Mouse (Mus musculus) G1E (cell line): ENCODE measurements around the gene Gng3. TPM values are rescaled to one million over a fixed set of nuclear protein-coding genes. Genes with fewer than 3 reads are reported as not detected.

Source experiments
- ATAC-seq: 2 replicates; pipeline ENCODE4 v1.8.0; 2016; ENCODE audit warnings: mild to moderate bottlenecking; ENCODE audit not compliant: insufficient number of reproducible peaks, poor library complexity, low FRiP score, severe bottlenecking; ENCODE audit errors: extremely low read depth
- DNase-seq: peaks from one replicate; pipeline ENCODE4 v3.0.0; 2012; ENCODE audit warnings: low spot score
- H3K27me3 ChIP-seq: 2 replicates; pipeline ENCODE4 v1.6.1; 2012; ENCODE audit warnings: mild to moderate bottlenecking, low read length, inconsistent platforms; ENCODE audit not compliant: insufficient read depth
- H3K36me3 ChIP-seq: replicated peaks from 2 replicates; pipeline ENCODE3; 2012; ENCODE audit warnings: mild to moderate bottlenecking, inconsistent platforms
- H3K4me1 ChIP-seq: 2 replicates; pipeline ENCODE4 v1.6.1; 2012; ENCODE audit warnings: low read depth, low read length, inconsistent platforms, mixed read lengths; ENCODE audit not compliant: insufficient read depth
- H3K4me3 ChIP-seq: 2 replicates; pipeline ENCODE4 v1.5.1; 2012; ENCODE audit warnings: low read depth, mild to moderate bottlenecking, inconsistent platforms, low read length, moderate library complexity, mixed read lengths
- H3K9me3 ChIP-seq: replicated peaks from 2 replicates; pipeline ENCODE4 v1.6.1; 2012; ENCODE audit warnings: inconsistent platforms
- CTCF ChIP-seq: IDR thresholded peaks from 2 replicates; pipeline ENCODE4 v1.5.1; 2012; ENCODE audit warnings: low read depth, low read length, inconsistent platforms, mixed read lengths
- GATA1 ChIP-seq: IDR thresholded peaks from 2 replicates; pipeline ENCODE4 v1.6.1; 2012; ENCODE audit warnings: borderline replicate concordance, low read length, inconsistent platforms, mixed read lengths
- GATA2 ChIP-seq: IDR thresholded peaks from 2 replicates; pipeline ENCODE4 v1.6.1; 2012; ENCODE audit warnings: low read depth, low read length, inconsistent platforms, borderline replicate concordance
- POLR2AphosphoS5 ChIP-seq: IDR thresholded peaks from 2 replicates; pipeline ENCODE4 v1.6.1; 2012; ENCODE audit warnings: low read depth, low read length, inconsistent platforms; ENCODE audit not compliant: insufficient replicate concordance
- TAL1 ChIP-seq: conservative IDR thresholded peaks from 2 replicates; pipeline ENCODE4 v1.6.1; 2012; ENCODE audit warnings: low read depth, low read length, inconsistent platforms, mixed read lengths
- polyA plus RNA-seq: library from polyadenylated mRNA; stranded (reverse); fragments of >175 nt; gene quantifications from 2 replicates; pipeline ENCODE4 v1.2.3, GENCODE M21; 2012
- total RNA-seq, 2 experiments: library from RNA; stranded (forward) in 1 of 2; stranded (reverse) in 1 of 2; fragments of 200-1000 nt in 1 of 2; fragments of >200 nt in 1 of 2; fragmentation: Nextera tagmentation in 1 of 2; gene quantifications; 2 replicates each; pipeline ENCODE4 v1.2.3; 2014 to 2017

The Gng3 gene
- total and polyA plus RNA-seq, 3 experiments = 0.11 TPM; not detected in 2

DNA sequence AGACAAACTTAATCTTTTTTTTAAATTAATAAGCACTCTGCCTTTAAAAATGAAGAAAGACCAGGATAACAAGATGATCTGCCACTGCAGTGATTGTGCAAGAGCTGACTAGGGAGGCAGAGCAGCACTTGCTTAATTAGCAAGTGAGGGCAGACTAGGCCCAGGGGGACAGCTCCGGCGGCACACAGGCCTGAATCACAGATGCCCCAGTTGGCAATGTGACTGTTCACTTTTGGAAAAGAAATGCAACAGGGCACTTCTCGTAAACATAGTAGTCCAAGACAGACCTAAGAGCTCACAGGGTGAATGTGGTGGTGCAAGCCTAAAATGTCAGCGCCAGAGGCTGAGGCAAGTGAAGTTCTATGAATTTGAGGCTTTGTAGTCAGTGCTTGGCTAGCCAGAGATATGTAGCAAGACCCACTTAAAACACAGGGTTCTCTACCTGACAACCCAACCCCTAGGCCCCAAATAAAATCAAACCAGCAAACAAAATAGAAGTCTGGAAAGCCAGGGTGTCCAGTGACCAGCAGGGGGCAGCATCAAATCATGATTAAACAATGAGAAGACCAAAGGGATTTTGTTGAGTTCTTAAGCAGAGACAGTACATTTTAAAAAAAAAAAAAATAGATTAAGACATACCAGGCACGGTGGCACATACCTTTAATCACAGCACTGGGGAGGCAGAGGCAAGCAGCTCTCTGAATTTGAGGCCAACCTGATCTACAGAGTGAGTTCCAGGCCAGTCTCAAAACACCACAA, 5.6 kb upstream of the Gng3 start:
- Histone ChIP-seq H3K4me3 (no peak overlapping the region), H3K27me3 (no peaks in the 10 kb centered on the region), H3K4me1 (peaks cover 4% of the 10 kb centered on the region; the same call in 1 of the 2 replicates), H3K36me3 (peaks cover 94% of the 10 kb centered on the region), H3K9me3 (no peaks in the 10 kb centered on the region)
- ATAC-seq = no peak
- DNase-seq = peak; percentile 53
- TF ChIP-seq GATA1 = no peak
- TF ChIP-seq TAL1 = no peak
- no peak for TF ChIP-seq POLR2AphosphoS5
- peak; percentile 52 for TF ChIP-seq CTCF
- TF ChIP-seq GATA2 = no peak

DNA sequence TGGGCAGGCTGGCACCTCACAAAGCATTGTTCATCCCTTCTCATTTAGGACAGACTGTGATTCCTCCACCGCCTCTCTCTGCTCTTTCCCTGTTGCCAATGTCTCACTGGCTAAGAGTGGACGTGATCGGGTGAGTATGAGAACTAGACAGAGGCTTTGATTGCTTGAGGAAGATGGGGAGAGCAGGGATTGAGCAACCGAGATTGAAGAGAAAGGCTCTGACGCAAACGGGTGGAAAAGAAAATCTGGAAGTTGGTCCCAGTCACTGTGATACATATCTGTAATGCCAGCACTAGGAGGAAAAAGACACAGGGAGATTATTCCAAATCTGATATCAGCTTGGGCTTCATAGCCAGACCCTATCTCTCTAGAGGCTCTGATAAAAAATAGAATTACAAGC, 4.0 kb upstream of the Gng3 start:
- Histone ChIP-seq H3K27me3 (no peaks in the 10 kb centered on the region), H3K36me3 (peaks cover 94% of the 10 kb centered on the region), H3K9me3 (no peaks in the 10 kb centered on the region), H3K4me3 (no peak overlapping the region), H3K4me1 (peaks cover 7% of the 10 kb centered on the region; the same call in 1 of the 2 replicates)
- no peak for DNase-seq
- TF ChIP-seq GATA2 (no peak), TAL1 (no peak), CTCF (no peak), POLR2AphosphoS5 (no peak), GATA1 (no peak)
- no peak for ATAC-seq

- H3K4me1 ChIP-seq = peaks cover 3% of the 10 kb centered on the region; the same call in 1 of the 2 replicates
Observed at GRCm38 (mm10) chr19:8841012-8841411, 2.0 kb upstream of the Gng3 start.

DNA sequence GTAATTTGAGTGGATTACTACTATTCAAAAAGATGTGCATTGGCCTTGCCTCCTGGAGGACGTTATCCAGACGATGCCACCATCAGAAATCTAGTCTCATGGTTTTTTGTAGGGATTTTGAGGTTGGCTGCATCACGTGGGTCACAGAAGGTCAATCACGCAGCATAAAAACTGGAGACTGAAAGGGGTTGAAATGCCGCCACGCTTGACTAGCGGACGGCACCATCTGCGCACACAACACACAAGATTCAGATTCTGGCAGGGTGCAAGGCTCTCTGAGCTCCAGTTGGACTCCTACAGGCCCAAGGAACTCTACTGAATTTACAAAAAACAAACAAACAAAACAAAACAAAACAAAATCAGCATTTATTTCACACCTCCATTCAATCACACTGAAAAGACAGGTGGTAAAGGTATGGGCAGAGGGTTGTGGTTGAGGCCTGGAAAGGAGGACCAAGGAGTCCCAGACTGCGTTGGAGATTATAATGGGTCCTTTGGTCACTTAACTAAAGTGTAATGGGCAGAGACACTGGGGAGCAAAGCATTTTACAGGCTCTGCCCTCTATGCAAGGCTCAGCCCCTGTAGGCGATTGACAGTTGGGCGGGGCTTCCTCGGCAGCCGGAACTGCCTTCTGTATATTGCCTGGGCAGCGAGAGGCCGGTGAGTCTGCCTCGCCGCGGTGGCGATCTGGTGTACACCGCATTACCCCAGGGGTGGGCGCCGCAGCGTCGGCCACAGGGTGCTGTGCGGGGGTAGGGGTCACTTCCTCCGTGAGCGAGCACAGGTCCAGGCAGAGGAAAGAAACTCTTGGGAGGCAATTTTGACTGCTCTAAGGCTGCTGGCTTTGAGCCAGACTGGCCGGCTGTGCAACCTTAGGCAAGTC, 1.2 kb upstream of the Gng3 start:
- no peaks in the 10 kb centered on the region for H3K27me3 ChIP-seq
- no peaks in the 10 kb centered on the region for H3K9me3 ChIP-seq
- no peak overlapping the region for H3K4me3 ChIP-seq
- peaks cover 94% of the 10 kb centered on the region for H3K36me3 ChIP-seq
- TF ChIP-seq GATA2 (no peak), TAL1 (no peak), CTCF (no peak), GATA1 (no peak), POLR2AphosphoS5 (no peak)
- DNase-seq = no peak
- no peak for ATAC-seq
- peaks cover 3% of the 10 kb centered on the region; the same call in 1 of the 2 replicates for H3K4me1 ChIP-seq

More at GRCm38 (mm10) chr19:8841012-8841411, 2.0 kb upstream of the Gng3 start:
- TF ChIP-seq GATA2 = no peak
- no peak for TF ChIP-seq CTCF
- Histone ChIP-seq H3K9me3 (no peaks in the 10 kb centered on the region), H3K27me3 (no peaks in the 10 kb centered on the region), H3K36me3 (peaks cover 94% of the 10 kb centered on the region), H3K4me3 (no peak overlapping the region)
- ATAC-seq (no peak), DNase-seq (no peak)

- H3K9me3 ChIP-seq = no peaks in the 10 kb centered on the region
- DNase-seq = no peak
- ATAC-seq = no peak
- TF ChIP-seq CTCF = no peak
- no peak for TF ChIP-seq GATA1
- TF ChIP-seq GATA2 = no peak
- no peak for TF ChIP-seq TAL1
- TF ChIP-seq POLR2AphosphoS5 = no peak
- H3K36me3 ChIP-seq = peaks cover 96% of the 10 kb centered on the region
- H3K4me3 ChIP-seq = no peak overlapping the region
- H3K4me1 ChIP-seq = peaks cover 3% of the 10 kb centered on the region; the same call in 1 of the 2 replicates
- no peaks in the 10 kb centered on the region for H3K27me3 ChIP-seq
Observed at GRCm38 (mm10) chr19:8838041-8838730, 808 bp downstream of the Gng3 start.
